Mouse (Mus musculus) adrenal gland, adult 8-10 months (tissue): ENCODE results near the gene Myod1. TPM values are rescaled to one million over a fixed set of nuclear protein-coding genes. Genes with fewer than 3 reads are reported as not detected.

Source experiments
- DNase-seq: peaks from one replicate; pipeline ENCODE4 v3.0.0; 2022
- total RNA-seq, 4 experiments: library from RNA; stranded (reverse); gene quantifications; 2 replicates each; pipeline ENCODE4 v1.2.4; 2022

The Myod1 gene
- total RNA-seq, 4 experiments from 2014 or later, result not detected

- no peak for DNase-seq
Observed at GRCm38 (mm10) chr7:46417467-46417866, 41.2 kb downstream of the Myod1 start.

GRCm38 (mm10) chr7:46418102-46418622, 41.9 kb downstream of the Myod1 start:
- DNase-seq, result no peak

GRCm38 (mm10) chr7:46421535-46421934, 45.3 kb downstream of the Myod1 start:
- no peak for DNase-seq

GRCm38 (mm10) chr7:46422052-46422763, 45.9 kb downstream of the Myod1 start:
- no peak for DNase-seq

- peak; percentile 20 for DNase-seq
Observed at GRCm38 (mm10) chr7:46422764-46423412, 46.6 kb downstream of the Myod1 start.

- DNase-seq, result no peak
Observed at GRCm38 (mm10) chr7:46423951-46424350, 47.7 kb downstream of the Myod1 start.

- DNase-seq, result no peak
Observed at GRCm38 (mm10) chr7:46425012-46425411, 48.7 kb downstream of the Myod1 start.

Other genes starting within 250 kb of the Myod1 start
- 1 to 10 TPM in 3 of 4 experiments, under 1 TPM in 1; 0.92 to 2.9 (median 1.7) TPM for gene Abcc8, start 196.4 kb upstream of the Myod1 start, total RNA-seq
- 1 to 10 TPM; 2.5 to 5.2 (median 3.4) TPM for gene Ush1c, start 138.0 kb upstream of the Myod1 start, total RNA-seq
- under 1 TPM in 2 of 4 experiments, not detected in 2; 0.59 to 0.87 TPM for gene Otog, start 135.5 kb upstream of the Myod1 start, total RNA-seq
- gene Kcnc1, start 20.0 kb downstream of the Myod1 start, total RNA-seq, result under 1 TPM; 0.70 to 0.87 (median 0.77) TPM